Mouse (Mus musculus): ENCODE results near the gene Tpst1. TPM values are rescaled to one million over a fixed set of nuclear protein-coding genes. Genes with fewer than 3 reads are reported as not detected.

Gene Tpst1
- total RNA-seq, 2 experiments from 2014 or later, result 33.8 to 38.2 TPM

DNA sequence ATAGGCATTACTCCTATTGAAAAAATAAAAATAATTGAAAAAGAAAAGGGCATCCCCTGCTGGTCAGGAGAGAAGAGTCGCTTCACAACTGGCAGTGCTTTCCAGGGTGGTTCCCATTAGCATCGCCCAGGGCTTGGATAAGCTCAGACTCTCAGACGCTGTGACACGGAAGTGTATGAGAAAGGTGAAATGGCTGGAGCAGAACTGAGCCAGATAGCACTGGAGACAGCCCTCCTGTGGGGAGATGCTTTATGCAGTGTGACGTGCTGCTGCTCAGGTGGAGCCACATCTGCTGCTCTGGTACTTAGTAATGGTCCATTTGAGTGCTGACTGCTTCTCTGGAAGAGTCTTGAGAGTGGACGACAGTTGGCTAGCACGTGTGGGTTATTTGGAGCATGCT lies 107.2 kb downstream of the Tpst1 start:
- DNase-seq, result no peak
- intact Hi-C loops (cut with DNase I), result no loop called here

- DNase-seq, result no peak
- intact Hi-C loops (cut with DNase I), result no loop called here
Observed at GRCm38 (mm10) chr5:130181740-130182540, 108.8 kb downstream of the Tpst1 start.

DNA sequence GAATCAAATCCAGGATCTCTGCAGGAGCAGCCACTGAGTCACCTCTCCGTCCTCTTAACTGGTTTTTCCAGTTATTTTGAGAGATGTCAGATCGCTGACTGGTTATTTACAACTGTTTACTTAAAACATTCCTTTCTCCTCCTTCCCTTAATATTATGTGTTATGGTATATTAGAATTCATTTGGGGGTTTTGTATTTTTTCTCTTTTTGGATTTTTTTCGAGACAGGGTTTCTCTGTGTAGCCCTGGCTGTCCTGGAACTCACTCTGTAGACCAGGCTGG lies 109.4 kb downstream of the Tpst1 start:
- no peak for DNase-seq
- intact Hi-C loops (cut with DNase I), result no loop called here

- intact Hi-C loops (cut with DNase I), result no loop called here
- no peak for DNase-seq
Observed at GRCm38 (mm10) chr5:130184193-130184856, 111.2 kb downstream of the Tpst1 start.

GRCm38 (mm10) chr5:130185312-130185711 lies 112.2 kb downstream of the Tpst1 start:
- intact Hi-C loops (cut with DNase I), result no loop called here
- no peak for DNase-seq

Other genes with a start within 250 kb of the Tpst1 start
- 10 to 100 TPM; 19.7 to 20.9 TPM for gene Sumf2, start 226.3 kb upstream of the Tpst1 start, total RNA-seq (2021)
- gene Chchd2, start 185.9 kb upstream of the Tpst1 start, total RNA-seq (2021), result 100 to 1,000 TPM; 310 to 317 TPM
- 10 to 100 TPM in 1 of 2 experiments, 1 to 10 TPM in 1; 9.5 to 10.8 TPM for gene Zbed5, start 177.6 kb upstream of the Tpst1 start, total RNA-seq (2021)
- 1 to 10 TPM; 2.5 to 3.4 TPM for gene Phkg1, start 174.8 kb upstream of the Tpst1 start, total RNA-seq (2021)
- gene Nupr1l, start 164.8 kb upstream of the Tpst1 start, total RNA-seq (2021), result 1 to 10 TPM; 2.4 to 3.6 TPM
- 10 to 100 TPM; 53.8 to 55.3 TPM for gene Vkorc1l1, start 131.4 kb upstream of the Tpst1 start, total RNA-seq (2021)
- 10 to 100 TPM; 12.2 to 12.8 TPM for gene Gusb, start 70.3 kb upstream of the Tpst1 start, total RNA-seq (2021)
- 10 to 100 TPM; 31.0 to 34.9 TPM for gene Asl, start 44.1 kb upstream of the Tpst1 start, total RNA-seq (2021)
- gene Crcp, start 44.0 kb upstream of the Tpst1 start, total RNA-seq (2021), result 10 to 100 TPM; 44.4 to 49.5 TPM
- gene Kctd7, start 71.5 kb downstream of the Tpst1 start, total RNA-seq (2021), result 10 to 100 TPM; 17.3 to 19.7 TPM
- gene Rabgef1, start 98.5 kb downstream of the Tpst1 start, total RNA-seq (2021), result 10 to 100 TPM; 37.9 to 39.8 TPM
- 10 to 100 TPM; 29.4 to 33.6 TPM for gene Tmem248, start 143.8 kb downstream of the Tpst1 start, total RNA-seq (2021)
- 10 to 100 TPM; 37.4 to 38.3 TPM for gene Sbds, start 182.2 kb downstream of the Tpst1 start, total RNA-seq (2021)
- gene Tyw1, start 182.3 kb downstream of the Tpst1 start, total RNA-seq (2021), result 10 to 100 TPM; 17.9 to 19.4 TPM